Mouse (Mus musculus) heart, embryonic 14.5 days (tissue): ENCODE measurements around the gene Vcl. TPM values are rescaled to one million over a fixed set of nuclear protein-coding genes. Genes with fewer than 3 reads are reported as not detected.

ENCODE experiments used
- ATAC-seq: fragments of 200-750 bp; cut with Nextera tagmentation; 2 replicates; pipeline ENCODE4 v1.8.0; 2017; ENCODE audit warnings: low read depth, moderate TSS enrichment; ENCODE audit not compliant: insufficient number of reproducible peaks, insufficient read depth, low FRiP score
- H3K27ac ChIP-seq, 2 experiments: fragments of 200-500 bp in 1 of 2; fragments of 300-500 bp in 1 of 2; sonication (generic) in 1 of 2; replicated peaks in 1 of 2; 2 replicates each; pipeline ENCODE4 v1.5.1; 2012 to 2014; ENCODE audit warnings: low read depth in 2 of 2, low read length in 2 of 2, control low read depth in 1 of 2, mild to moderate bottlenecking in 1 of 2, mixed read lengths in 1 of 2; ENCODE audit not compliant: control insufficient read depth in 1 of 2, insufficient read depth in 1 of 2
- H3K27me3 ChIP-seq: fragments of 300-500 bp; sonication (generic); 2 replicates; pipeline ENCODE4 v1.6.1; 2014; ENCODE audit warnings: mild to moderate bottlenecking, low read length, control low read depth; ENCODE audit not compliant: control insufficient read depth, insufficient read depth
- H3K36me3 ChIP-seq: fragments of 300-500 bp; sonication (generic); 2 replicates; pipeline ENCODE4 v1.6.1; 2014; ENCODE audit warnings: mild to moderate bottlenecking, control low read depth, low read length, mixed read lengths; ENCODE audit not compliant: control insufficient read depth, insufficient read depth
- H3K4me1 ChIP-seq, 2 experiments: fragments of 200-500 bp in 1 of 2; fragments of 300-500 bp in 1 of 2; sonication (generic) in 1 of 2; 2 replicates each; pipeline ENCODE4 v1.6.1; 2012 to 2014; ENCODE audit warnings: low read length in 2 of 2, control low read depth in 1 of 2, mixed read lengths in 1 of 2; ENCODE audit not compliant: control insufficient read depth in 2 of 2, insufficient read depth in 2 of 2
- H3K4me2 ChIP-seq: fragments of 300-500 bp; sonication (generic); 2 replicates; pipeline ENCODE4 v1.6.1; 2014; ENCODE audit warnings: mild to moderate bottlenecking, low read length
- H3K4me3 ChIP-seq, 2 experiments: fragments of 200-500 bp in 1 of 2; fragments of 300-500 bp in 1 of 2; sonication (generic) in 1 of 2; 2 replicates each; pipeline ENCODE4 v1.5.1; 2012 to 2014; ENCODE audit warnings: low read length in 2 of 2, mild to moderate bottlenecking in 2 of 2, control low read depth in 1 of 2, low read depth in 1 of 2, moderate library complexity in 1 of 2; ENCODE audit not compliant: control insufficient read depth in 1 of 2, insufficient read depth in 1 of 2
- H3K9ac ChIP-seq: fragments of 300-500 bp; sonication (generic); 2 replicates; pipeline ENCODE4 v1.6.1; 2014; ENCODE audit warnings: mild to moderate bottlenecking, low read length
- H3K9me3 ChIP-seq: fragments of 300-500 bp; sonication (generic); 2 replicates; pipeline ENCODE4 v1.6.1; 2016; ENCODE audit warnings: low read length, control low read depth; ENCODE audit not compliant: control insufficient read depth
- WGBS: fragments of 180-500 bp; shearing (Covaris S2); extraction: QIAGEN DNeasy Blood & Tissue Kit; methylation state at CpG from one replicate; pipeline ENCODE4 v1.1.7; 2014; 5-methylcytosine and 5-hydroxymethylcytosine counted together
- polyA plus RNA-seq: library from polyadenylated mRNA; unstranded; fragments of >200 nt; fragmentation: Nextera tagmentation; extraction: Ambion mirVana; gene quantifications from 2 replicates; pipeline ENCODE4 v1.2.1, GENCODE M21; 2014

Gene Vcl
- polyA plus RNA-seq, 1 experiment from 2014 or later, result 100.0 TPM

GRCm38 (mm10) chr14:21052112-21052780 is 123.0 kb downstream of the Vcl start, which contains the start of the genes Ap3m1 and Adk:
Gene Ap3m1 (minus strand): TSS chr14:21052508.
Gene Adk (plus strand): TSS chr14:21052574.
- H3K4me3 ChIP-seq, result peak within 1 kb of the TSS; percentile 74 to 90
- peak; percentile 97 for ATAC-seq
- H3K4me2 ChIP-seq, result peak within 1 kb of the TSS; percentile 76
- peaks cover 0 to 29% of the 10 kb centered on the region in 2 experiments; a peak in 3 of 4 replicates for H3K4me1 ChIP-seq
- peaks cover 6% of the 10 kb centered on the region; the same call in 1 of the 2 replicates for H3K9me3 ChIP-seq
- under 1% methylated on average over 48 of the region's 48 CpGs for WGBS
- H3K27ac ChIP-seq, result peak within 1 kb of the TSS; percentile 94 to 96
- no peaks in the 10 kb centered on the region for H3K27me3 ChIP-seq
- H3K36me3 ChIP-seq, result peaks cover 7% of the 10 kb centered on the region; the same call in 1 of the 2 replicates
- peak within 1 kb of the TSS; percentile 88 for H3K9ac ChIP-seq

- H3K4me1 ChIP-seq, result peaks cover 0 to 24% of the 10 kb centered on the region in 2 experiments; a peak in 3 of 4 replicates
- under 1% methylated on average over 25 of the region's 25 CpGs for WGBS
- H3K4me3 ChIP-seq, result peak overlapping the region; percentile 74 to 90
- peak overlapping the region; percentile 76 for H3K4me2 ChIP-seq
- H3K36me3 ChIP-seq, result peaks cover 7% of the 10 kb centered on the region; the same call in 1 of the 2 replicates
- H3K9ac ChIP-seq, result peak overlapping the region; percentile 88
- H3K9me3 ChIP-seq, result peaks cover 6% of the 10 kb centered on the region; the same call in 1 of the 2 replicates
- H3K27me3 ChIP-seq, result no peaks in the 10 kb centered on the region
- peak; percentile 76 for ATAC-seq
- peak overlapping the region; percentile 83 to 94 for H3K27ac ChIP-seq
These were observed 123.6 kb downstream of the Vcl start for GRCm38 (mm10) chr14:21052781-21053130.

GRCm38 (mm10) chr14:21053151-21053550 is 124.0 kb downstream of the Vcl start:
- peaks cover 3% of the 10 kb centered on the region; the same call in 1 of the 2 replicates for H3K36me3 ChIP-seq
- H3K4me3 ChIP-seq, result peak overlapping the region; percentile 74 to 90
- H3K9ac ChIP-seq, result peak overlapping the region; percentile 88
- peak overlapping the region; percentile 76 for H3K4me2 ChIP-seq
- 1% methylated on average over 8 of the region's 8 CpGs for WGBS
- no peak for ATAC-seq
- peak overlapping the region; percentile 83 to 94; a peak in 3 of 4 replicates for H3K27ac ChIP-seq
- peaks cover 6% of the 10 kb centered on the region; the same call in 1 of the 2 replicates for H3K9me3 ChIP-seq
- H3K4me1 ChIP-seq, result peaks cover 0 to 22% of the 10 kb centered on the region in 2 experiments; a peak in 2 of 4 replicates
- H3K27me3 ChIP-seq, result no peaks in the 10 kb centered on the region

- Histone ChIP-seq H3K27me3 (no peaks in the 10 kb centered on the region), H3K4me3 (peak overlapping the region in 1 of 2 experiments; percentile 90; a peak in 3 of 4 replicates), H3K9me3 (peaks cover 6% of the 10 kb centered on the region; the same call in 1 of the 2 replicates), H3K4me2 (peak overlapping the region; percentile 76), H3K36me3 (0 out of 2 replicates have a peak, but pooled peaks cover 3% of the 10 kb centered on the region), H3K4me1 (peaks cover 0 to 22% of the 10 kb centered on the region in 2 experiments; a peak in 2 of 4 replicates), H3K9ac (peak overlapping the region; percentile 88), H3K27ac (no peak overlapping the region; a peak in 1 of 4 replicates)
- no peak for ATAC-seq
- 41% methylated on average over 7 of the region's 7 CpGs for WGBS
These were observed 124.4 kb downstream of the Vcl start for GRCm38 (mm10) chr14:21053586-21053985.

GRCm38 (mm10) chr14:21058972-21059371 is 129.8 kb downstream of the Vcl start:
- ATAC-seq, result no peak
- 89% methylated on average over 2 of the region's 2 CpGs for WGBS
- Histone ChIP-seq H3K4me3 (no peak overlapping the region), H3K4me2 (no peak overlapping the region), H3K27me3 (no peaks in the 10 kb centered on the region), H3K4me1 (peaks cover 0 to under 1% of the 10 kb centered on the region in 2 experiments; a peak in 1 of 4 replicates), H3K9ac (no peak overlapping the region), H3K9me3 (no peaks in the 10 kb centered on the region), H3K36me3 (0 out of 2 replicates have a peak, but pooled peaks cover 3% of the 10 kb centered on the region), H3K27ac (no peak overlapping the region)

GRCm38 (mm10) chr14:21062766-21063513 is 133.7 kb downstream of the Vcl start:
- H3K4me2 ChIP-seq, result no peak overlapping the region
- 70% methylated on average over 5 of the region's 5 CpGs for WGBS
- no peaks in the 10 kb centered on the region for H3K9me3 ChIP-seq
- H3K36me3 ChIP-seq, result no peaks in the 10 kb centered on the region
- no peak for ATAC-seq
- no peak overlapping the region for H3K9ac ChIP-seq
- H3K4me3 ChIP-seq, result no peak overlapping the region
- no peaks in the 10 kb centered on the region for H3K27me3 ChIP-seq
- peaks cover 6 to 13% of the 10 kb centered on the region in 2 experiments for H3K4me1 ChIP-seq
- H3K27ac ChIP-seq, result no peak overlapping the region

- no peak overlapping the region for H3K27ac ChIP-seq
- 23% methylated on average over 1 of the region's 1 CpGs for WGBS
These were observed 135.1 kb downstream of the Vcl start for GRCm38 (mm10) chr14:21064321-21064720.

More at GRCm38 (mm10) chr14:21064321-21064720, 135.1 kb downstream of the Vcl start:
- ATAC-seq, result no peak
- no peaks in the 10 kb centered on the region for H3K27me3 ChIP-seq
- no peaks in the 10 kb centered on the region for H3K9me3 ChIP-seq
- peaks cover 6 to 13% of the 10 kb centered on the region in 2 experiments for H3K4me1 ChIP-seq
- H3K4me2 ChIP-seq, result no peak overlapping the region
- H3K4me3 ChIP-seq, result no peak overlapping the region
- H3K36me3 ChIP-seq, result no peaks in the 10 kb centered on the region
- H3K9ac ChIP-seq, result no peak overlapping the region
